Mouse (Mus musculus): ENCODE measurements at regions not wholly inside any gene's neighbourhood (a gene's known extent, or its start where the extent isn't known, plus 50 kb on each side); places are given as distances from the start of the nearest gene placed in this dataset.
"Not testable (repeated sequence)": the region's sequence is repeated elsewhere in the genome, so short reads cannot be mapped to it uniquely, and the experiment has no call there.

DNA sequence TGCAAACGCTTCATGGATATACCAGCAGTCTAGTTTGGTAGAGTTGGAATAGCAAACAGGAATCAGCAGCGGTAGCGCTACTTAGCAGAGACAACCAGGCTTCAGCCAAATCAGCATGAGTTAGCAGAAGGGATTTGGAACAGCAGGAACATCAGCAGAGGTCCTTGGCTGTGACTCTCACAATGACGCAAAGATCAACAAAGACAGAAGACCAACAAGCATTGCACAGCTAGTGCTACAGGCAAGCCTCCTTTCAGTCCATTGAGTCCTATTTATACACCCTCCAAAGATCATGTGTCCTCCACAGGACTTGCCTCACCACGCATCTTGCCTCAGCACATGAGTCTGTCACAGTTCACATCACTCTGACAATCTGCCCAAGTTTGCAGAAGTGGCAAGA lies 61.6 kb upstream of the Cdyl start:
- H3K9ac ChIP-seq (replicated peaks), result no peak overlapping the region
- WGBS (ENCODE audit: insufficient replicate concordance), result 81% methylated on average over 5 of the region's 5 CpGs
- no peak overlapping the region for H3K27ac ChIP-seq (ENCODE audit: low read depth)
- no peaks in the 10 kb centered on the region for H3K36me3 ChIP-seq (replicated peaks; ENCODE audit: insufficient read depth, low read length)
- ATAC-seq (no peak), DNase-seq (no peak)
- H3K27me3 ChIP-seq (ENCODE audit: insufficient read depth, low read length), result no peaks in the 10 kb centered on the region
- H3K4me1 ChIP-seq (ENCODE audit: insufficient read depth), result no peaks in the 10 kb centered on the region
- TF ChIP-seq CTCF (IDR thresholded peaks at IDR 0.05; ENCODE audit: low read depth) (no peak), EP300 (IDR thresholded peaks at IDR 0.05; ENCODE audit: low read depth) (no peak)
- no peak overlapping the region for H3K4me3 ChIP-seq (ENCODE audit: low read depth, low read length)
- no peaks in the 10 kb centered on the region for H3K9me3 ChIP-seq (ENCODE audit: low read length)
- H3K4me2 ChIP-seq (ENCODE audit: low read depth, low read length), result no peak overlapping the region

DNA sequence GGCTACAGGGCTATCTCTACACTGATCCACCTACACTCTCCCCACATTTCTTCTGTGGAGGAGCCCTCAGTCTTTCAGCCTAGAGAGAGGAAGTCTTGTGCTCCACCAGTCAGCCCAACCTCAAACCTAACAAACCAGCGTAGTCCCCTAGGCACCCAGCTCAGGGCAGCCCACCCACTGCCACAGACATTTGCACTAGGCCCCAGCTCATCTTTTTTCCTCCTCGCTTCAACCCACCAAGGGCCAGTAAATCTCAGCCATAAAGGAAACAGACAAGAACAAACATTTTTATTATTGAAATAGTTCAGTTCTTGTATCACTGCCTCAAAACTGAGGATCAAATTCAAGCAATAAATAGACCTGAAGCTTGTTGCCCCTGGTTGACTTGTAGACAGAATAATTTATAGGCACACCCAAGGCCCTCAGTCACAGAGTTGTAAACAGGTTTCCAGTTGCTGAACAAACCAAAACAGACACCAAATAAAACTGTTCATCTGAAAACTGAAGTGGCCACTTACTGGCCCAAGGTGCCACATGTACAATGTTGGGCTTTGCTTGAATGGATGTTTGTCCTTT lies 58.0 kb upstream of the Cdyl start:
- Histone ChIP-seq H3K27ac (ENCODE audit: low read depth) (no peak overlapping the region), H3K36me3 (replicated peaks; ENCODE audit: insufficient read depth, low read length) (no peaks in the 10 kb centered on the region), H3K27me3 (ENCODE audit: insufficient read depth, low read length) (no peaks in the 10 kb centered on the region), H3K4me3 (ENCODE audit: low read depth, low read length) (no peak overlapping the region), H3K9me3 (ENCODE audit: low read length) (no peaks in the 10 kb centered on the region), H3K9ac (replicated peaks) (no peak overlapping the region), H3K4me1 (ENCODE audit: insufficient read depth) (no peaks in the 10 kb centered on the region), H3K4me2 (ENCODE audit: low read depth, low read length) (no peak overlapping the region)
- ATAC-seq, result no peak
- no peak for TF ChIP-seq EP300 (IDR thresholded peaks at IDR 0.05; ENCODE audit: low read depth)
- TF ChIP-seq CTCF (IDR thresholded peaks at IDR 0.05; ENCODE audit: low read depth), result no peak
- no peak for DNase-seq
- WGBS (ENCODE audit: insufficient replicate concordance), result 74% methylated on average over 2 of the region's 2 CpGs

GRCm38 (mm10) chr13:35603080-35603479 lies 56.6 kb upstream of the Cdyl start:
- Histone ChIP-seq H3K9ac (replicated peaks) (no peak overlapping the region), H3K27me3 (ENCODE audit: insufficient read depth, low read length) (no peaks in the 10 kb centered on the region), H3K9me3 (ENCODE audit: low read length) (no peaks in the 10 kb centered on the region), H3K36me3 (replicated peaks; ENCODE audit: insufficient read depth, low read length) (no peaks in the 10 kb centered on the region), H3K4me1 (ENCODE audit: insufficient read depth) (no peaks in the 10 kb centered on the region), H3K4me2 (ENCODE audit: low read depth, low read length) (no peak overlapping the region), H3K4me3 (ENCODE audit: low read depth, low read length) (no peak overlapping the region), H3K27ac (ENCODE audit: low read depth) (no peak overlapping the region)
- DNase-seq (no peak), ATAC-seq (no peak)
- WGBS (ENCODE audit: insufficient replicate concordance), result 89% methylated on average over 5 of the region's 5 CpGs
- no peak for TF ChIP-seq EP300 (IDR thresholded peaks at IDR 0.05; ENCODE audit: low read depth)
- no peak for TF ChIP-seq CTCF (IDR thresholded peaks at IDR 0.05; ENCODE audit: low read depth)

GRCm38 (mm10) chr13:35604061-35604460 lies 55.6 kb upstream of the Cdyl start:
- H3K27me3 ChIP-seq (ENCODE audit: insufficient read depth, low read length), result no peaks in the 10 kb centered on the region
- no peak overlapping the region for H3K9ac ChIP-seq (replicated peaks)
- no peak overlapping the region for H3K4me3 ChIP-seq (ENCODE audit: low read depth, low read length)
- 54% methylated on average over 1 of the region's 1 CpGs for WGBS (ENCODE audit: insufficient replicate concordance)
- no peaks in the 10 kb centered on the region for H3K4me1 ChIP-seq (ENCODE audit: insufficient read depth)
- H3K36me3 ChIP-seq (replicated peaks; ENCODE audit: insufficient read depth, low read length), result no peaks in the 10 kb centered on the region
- H3K9me3 ChIP-seq (ENCODE audit: low read length), result no peaks in the 10 kb centered on the region
- no peak overlapping the region for H3K27ac ChIP-seq (ENCODE audit: low read depth)
- H3K4me2 ChIP-seq (ENCODE audit: low read depth, low read length), result no peak overlapping the region
- no peak for TF ChIP-seq CTCF (IDR thresholded peaks at IDR 0.05; ENCODE audit: low read depth)
- TF ChIP-seq EP300 (IDR thresholded peaks at IDR 0.05; ENCODE audit: low read depth), result no peak
- DNase-seq (no peak), ATAC-seq (no peak)

DNA sequence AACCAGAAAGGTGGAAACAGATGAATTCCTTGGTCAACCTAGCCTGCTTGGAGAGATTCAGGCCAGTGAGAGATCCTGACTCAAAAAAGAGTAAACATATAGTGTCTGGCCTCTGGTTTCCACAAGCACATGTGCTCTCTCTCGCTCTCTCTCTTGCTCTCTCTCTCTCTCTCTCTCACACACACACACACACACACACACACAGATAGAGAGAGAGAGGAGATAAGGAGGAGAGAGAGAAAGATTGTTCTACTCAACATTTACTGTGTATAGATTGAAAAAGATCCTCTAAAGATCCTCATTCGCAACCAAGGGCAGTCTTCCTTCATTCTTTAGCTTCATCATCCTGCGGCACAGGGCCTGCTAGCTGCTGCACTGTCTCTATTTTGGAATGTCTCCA lies 54.9 kb upstream of the Cdyl start:
- Histone ChIP-seq H3K4me1 (ENCODE audit: insufficient read depth) (no peaks in the 10 kb centered on the region), H3K27ac (ENCODE audit: low read depth) (no peak overlapping the region), H3K36me3 (replicated peaks; ENCODE audit: insufficient read depth, low read length) (no peaks in the 10 kb centered on the region), H3K9ac (replicated peaks) (no peak overlapping the region), H3K4me2 (ENCODE audit: low read depth, low read length) (no peak overlapping the region), H3K9me3 (ENCODE audit: low read length) (no peaks in the 10 kb centered on the region), H3K27me3 (ENCODE audit: insufficient read depth, low read length) (no peaks in the 10 kb centered on the region), H3K4me3 (ENCODE audit: low read depth, low read length) (no peak overlapping the region)
- WGBS (ENCODE audit: insufficient replicate concordance), result 88% methylated on average over 3 of the region's 3 CpGs
- DNase-seq, result no peak
- no peak for ATAC-seq
- TF ChIP-seq CTCF (IDR thresholded peaks at IDR 0.05; ENCODE audit: low read depth), result no peak
- TF ChIP-seq EP300 (IDR thresholded peaks at IDR 0.05; ENCODE audit: low read depth), result no peak

DNA sequence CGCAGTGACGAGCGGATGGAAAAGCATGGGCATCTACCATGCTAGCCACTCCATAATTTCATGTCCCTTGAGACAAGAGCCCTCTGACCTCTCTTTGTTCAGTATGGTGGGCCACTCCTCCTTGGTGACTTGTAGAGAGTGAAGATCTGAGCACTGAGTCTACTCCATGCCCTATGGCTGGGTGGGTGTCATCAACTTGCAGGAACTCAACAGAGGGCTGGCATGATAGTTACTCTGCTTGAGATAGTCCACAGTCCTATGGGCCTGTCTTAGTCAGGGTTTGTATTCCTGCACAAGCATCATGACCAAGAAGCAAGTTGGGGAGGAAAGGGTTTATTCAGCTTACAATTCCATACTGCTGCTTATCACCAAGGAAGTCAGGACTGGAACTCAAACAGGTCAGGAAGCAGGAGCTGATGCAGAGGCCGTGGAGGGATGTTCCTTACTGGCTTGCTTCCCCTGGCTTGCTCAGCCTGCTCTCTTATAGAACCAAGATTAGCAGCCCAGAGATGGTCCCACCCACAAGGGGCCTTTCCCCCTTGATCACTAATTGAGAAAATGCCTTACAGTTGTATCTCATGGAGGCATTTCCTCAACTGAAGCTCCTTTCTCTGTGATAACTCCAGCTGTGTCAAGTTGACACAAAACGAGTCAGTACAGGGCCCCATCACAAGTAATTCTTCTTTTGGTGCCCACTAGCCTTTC lies 52.6 kb upstream of the Cdyl start:
- 67% methylated on average over 5 of the region's 5 CpGs for WGBS (ENCODE audit: insufficient replicate concordance)
- DNase-seq; H3K4me3 ChIP-seq (ENCODE audit: low read depth, low read length); H3K4me2 ChIP-seq (ENCODE audit: low read depth, low read length); H3K27ac ChIP-seq (ENCODE audit: low read depth); H3K36me3 ChIP-seq (replicated peaks; ENCODE audit: insufficient read depth, low read length); H3K9me3 ChIP-seq (ENCODE audit: low read length); ATAC-seq; H3K27me3 ChIP-seq (ENCODE audit: insufficient read depth, low read length); H3K9ac ChIP-seq (replicated peaks): not testable (repeated sequence)
- H3K4me1 ChIP-seq (ENCODE audit: insufficient read depth), result peaks cover 10% of the 10 kb centered on the region; the same call in 1 of the 2 replicates
